Mouse (Mus musculus) kidney, adult 2 months (tissue): ENCODE results near the gene Cdh4. TPM values are rescaled to one million over a fixed set of nuclear protein-coding genes. Genes with fewer than 3 reads are reported as not detected.

Source experiments
- DNase-seq: peaks from one replicate; pipeline ENCODE4 v3.0.0; 2021
- H3K27ac ChIP-seq: fragments of 200-500 bp; 2 replicates; pipeline ENCODE4 v1.5.1; 2012; ENCODE audit warnings: low read depth, low read length, control low read depth, inconsistent platforms; ENCODE audit not compliant: insufficient read depth
- H3K27me3 ChIP-seq: fragments of 200-500 bp; replicated peaks from 2 replicates; pipeline ENCODE4 v1.6.1; 2012; ENCODE audit warnings: mild to moderate bottlenecking, moderate library complexity, low read length, inconsistent platforms; ENCODE audit not compliant: control insufficient read depth, insufficient read depth
- H3K36me3 ChIP-seq: fragments of 200-500 bp; 2 replicates; pipeline ENCODE4 v1.6.1; 2012; ENCODE audit warnings: mild to moderate bottlenecking, moderate library complexity, low read length, inconsistent platforms; ENCODE audit not compliant: control insufficient read depth, insufficient read depth
- H3K4me1 ChIP-seq: fragments of 200-500 bp; 2 replicates; pipeline ENCODE4 v1.6.1; 2011; ENCODE audit warnings: low read length; ENCODE audit not compliant: control insufficient read depth, insufficient read depth
- H3K4me3 ChIP-seq: fragments of 200-500 bp; 2 replicates; pipeline ENCODE4 v1.5.1; 2011; ENCODE audit warnings: mild to moderate bottlenecking, low read depth, low read length, control low read depth; ENCODE audit not compliant: insufficient read depth
- CTCF ChIP-seq: fragments of 200-500 bp; conservative IDR thresholded peaks from 2 replicates; pipeline ENCODE4 v1.5.1; 2011; ENCODE audit warnings: low read depth, mild to moderate bottlenecking, control low read depth, low read length, moderate library complexity, mixed read lengths; ENCODE audit not compliant: insufficient read depth, insufficient read length
- POLR2A ChIP-seq: fragments of 200-500 bp; IDR thresholded peaks from one replicate; pipeline ENCODE4 v1.6.1; 2011; ENCODE audit warnings: low read depth, low read length, control low read depth
- WGBS: fragments of 180-500 bp; shearing (Covaris S2); methylation state at CpG from one replicate; pipeline ENCODE4 v1.1.7; 2018; 5-methylcytosine and 5-hydroxymethylcytosine counted together
- polyA plus RNA-seq: library from polyadenylated mRNA; depleted of rRNA; stranded (reverse); fragments of >200 nt; gene quantifications from 2 replicates; pipeline ENCODE4 v1.2.3, GENCODE M21; 2012

Cdh4 gene
- polyA plus RNA-seq, 1 experiment, result 1.2 TPM

DNA sequence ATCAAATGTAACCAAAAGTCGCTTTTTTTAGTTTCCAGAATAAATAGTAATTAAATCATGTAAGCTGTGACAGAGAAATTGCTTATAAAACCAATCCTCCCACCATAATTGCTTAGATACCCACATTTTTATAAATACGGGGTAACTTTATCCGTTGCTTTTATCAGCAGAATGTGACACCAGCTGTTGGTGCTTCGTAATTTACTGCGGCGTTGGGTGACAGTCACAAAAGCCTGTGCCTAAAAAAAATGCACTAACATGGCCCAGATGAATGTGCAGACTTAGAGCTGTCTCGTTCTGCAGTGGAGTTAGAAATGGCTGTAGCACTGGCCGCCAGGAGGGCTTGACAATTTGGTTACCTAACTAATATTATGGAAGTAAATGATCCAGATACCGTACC is 337.0 kb downstream of the Cdh4 start:
- H3K27me3 ChIP-seq, result no peaks in the 10 kb centered on the region
- 69% methylated on average over 9 of the region's 9 CpGs for WGBS
- TF ChIP-seq POLR2A (no peak), CTCF (no peak)

DNA sequence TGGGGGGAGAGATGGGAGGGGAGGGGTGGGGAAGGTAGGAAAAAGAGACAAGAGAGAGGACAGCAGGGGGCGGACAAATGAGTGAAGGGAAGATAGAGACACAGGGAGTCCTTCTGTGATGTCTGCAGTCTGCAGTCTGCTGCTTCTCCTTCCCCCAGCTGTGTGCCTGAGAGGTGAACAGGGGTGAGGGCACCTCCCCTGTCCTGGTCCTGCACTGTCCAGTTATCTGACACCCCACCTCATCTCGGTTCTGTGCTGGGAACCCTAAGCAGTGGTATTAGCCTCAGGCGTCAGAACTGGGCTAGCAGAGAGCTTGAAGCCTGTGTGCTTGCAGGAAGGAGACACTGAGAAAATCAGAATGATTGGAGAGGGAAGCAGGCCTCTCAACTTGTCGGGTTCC is 338.7 kb downstream of the Cdh4 start:
- Histone ChIP-seq H3K27me3 (no peaks in the 10 kb centered on the region), H3K27ac (no peak overlapping the region), H3K4me1 (no peaks in the 10 kb centered on the region), H3K4me3 (no peak overlapping the region), H3K36me3 (no peaks in the 10 kb centered on the region)
- TF ChIP-seq CTCF (no peak), POLR2A (no peak)
- 67% methylated on average over 4 of the region's 4 CpGs for WGBS
- no peak for DNase-seq

More for the DNA sequence above, 337.0 kb downstream of the Cdh4 start:
- Histone ChIP-seq H3K4me3 (no peak overlapping the region), H3K27ac (no peak overlapping the region), H3K4me1 (peaks cover 3% of the 10 kb centered on the region), H3K36me3 (no peaks in the 10 kb centered on the region)
- no peak for DNase-seq

DNA sequence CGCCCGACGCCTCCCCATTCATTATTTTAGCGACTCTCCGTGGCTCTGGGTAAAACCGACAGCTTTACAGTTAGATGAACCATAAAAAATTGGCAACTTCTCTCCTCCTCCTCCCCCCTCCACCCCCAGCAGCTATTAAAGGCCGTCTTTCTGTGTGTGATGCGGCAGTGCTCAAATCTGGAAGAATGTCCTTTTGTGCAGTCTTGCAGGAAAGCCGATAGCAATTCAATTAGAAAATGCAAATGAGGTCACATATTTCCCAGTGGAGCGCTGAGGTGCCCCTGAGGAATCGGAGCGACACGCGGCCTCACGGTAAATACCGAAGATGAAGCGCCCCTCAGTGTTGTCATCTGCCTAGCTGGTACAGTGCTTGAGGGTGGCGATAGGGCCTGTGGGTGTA is 345.0 kb downstream of the Cdh4 start:
- H3K4me3 ChIP-seq, result no peak overlapping the region
- WGBS, result 29% methylated on average over 18 of the region's 18 CpGs
- no peaks in the 10 kb centered on the region for H3K4me1 ChIP-seq
- H3K27ac ChIP-seq, result no peak overlapping the region
- no peak for DNase-seq
- H3K36me3 ChIP-seq, result no peaks in the 10 kb centered on the region
- no peak for TF ChIP-seq CTCF
- no peak for TF ChIP-seq POLR2A
- no peaks in the 10 kb centered on the region for H3K27me3 ChIP-seq

DNA sequence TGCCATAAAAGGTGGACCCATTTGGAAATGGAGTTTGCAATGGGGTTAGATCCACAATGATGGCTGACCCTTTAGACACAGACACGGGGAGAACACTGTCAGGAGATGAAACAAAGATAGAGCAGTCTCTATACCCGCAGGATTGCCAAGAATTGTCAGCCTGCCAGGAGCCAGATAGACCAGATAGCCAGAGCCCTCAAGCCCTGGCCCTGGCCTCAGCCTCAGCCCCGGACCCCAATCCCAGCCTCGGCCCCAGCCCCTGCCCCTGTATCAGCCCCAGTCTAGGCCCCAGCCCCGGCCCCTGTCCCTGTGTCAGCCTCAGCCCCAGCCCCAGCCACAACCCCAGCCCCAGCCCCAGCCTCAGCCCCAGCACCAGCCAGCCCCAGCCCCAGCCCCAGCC is 345.6 kb downstream of the Cdh4 start:
- TF ChIP-seq POLR2A (no peak), CTCF (no peak)
- 88% methylated on average over 5 of the region's 5 CpGs for whole genome bisulfite sequencing
- H3K36me3 ChIP-seq, result no peaks in the 10 kb centered on the region
- no peak for DNase-seq
- no peak overlapping the region for H3K4me3 ChIP-seq
- H3K4me1 ChIP-seq, result no peaks in the 10 kb centered on the region
- no peaks in the 10 kb centered on the region for H3K27me3 ChIP-seq
- no peak overlapping the region for H3K27ac ChIP-seq

DNA sequence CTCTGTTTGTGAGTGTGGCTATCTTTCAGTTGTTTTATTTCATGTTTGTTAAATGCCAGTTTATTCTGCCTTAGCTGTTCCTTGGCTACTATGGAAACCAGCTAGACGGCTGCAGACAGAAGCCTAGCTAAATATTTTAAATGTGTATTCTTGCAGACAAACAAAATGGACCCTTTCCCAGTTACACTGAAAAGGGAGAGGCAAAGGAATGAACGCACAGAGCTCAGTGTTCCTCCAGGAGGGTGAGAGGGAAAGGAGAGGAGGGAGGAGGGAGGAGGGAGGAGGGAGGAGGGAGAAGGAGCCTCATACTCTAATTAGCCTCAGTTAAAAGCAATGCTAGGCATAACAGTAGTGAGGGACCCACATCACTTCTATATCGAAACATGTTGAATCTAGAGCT is 348.5 kb downstream of the Cdh4 start:
- Histone ChIP-seq H3K4me3 (no peak overlapping the region), H3K36me3 (no peaks in the 10 kb centered on the region), H3K27me3 (no peaks in the 10 kb centered on the region), H3K27ac (no peak overlapping the region), H3K4me1 (no peaks in the 10 kb centered on the region)
- TF ChIP-seq CTCF (no peak), POLR2A (no peak)
- 72% methylated on average over 3 of the region's 3 CpGs for WGBS
- DNase-seq, result no peak

DNA sequence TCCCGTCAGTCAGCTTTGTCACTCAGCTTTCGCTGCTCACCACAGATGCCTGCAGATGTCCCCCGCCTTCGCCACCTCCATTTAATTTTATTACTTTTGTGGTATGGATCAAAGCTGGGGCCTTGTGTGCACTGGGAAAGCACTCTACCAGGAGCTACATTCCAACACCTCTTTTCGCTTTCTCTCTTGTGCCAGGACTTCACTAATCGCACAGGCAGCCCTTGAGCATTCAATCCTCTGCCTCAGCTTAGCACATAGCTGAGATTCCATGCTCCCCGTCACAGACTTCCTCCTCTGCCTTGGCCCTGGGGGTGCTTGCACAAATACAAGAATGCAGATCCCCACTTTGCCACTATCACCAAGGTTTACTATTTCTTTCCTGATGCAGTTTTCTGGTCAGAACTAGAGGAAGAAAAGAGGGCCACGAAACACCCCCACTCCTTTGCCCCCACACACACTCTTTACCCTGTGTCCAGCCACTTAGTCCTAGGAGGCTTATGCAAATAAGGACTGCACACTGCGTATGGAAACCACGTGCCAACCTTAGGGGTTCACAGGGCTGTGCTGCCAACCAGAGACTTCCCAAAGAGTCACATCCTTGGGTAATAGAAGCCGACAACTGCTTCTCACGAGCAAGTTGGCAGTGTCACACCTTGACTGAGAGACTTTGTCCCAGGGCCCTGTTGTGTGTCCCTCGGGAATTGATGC is 350.3 kb downstream of the Cdh4 start:
- TF ChIP-seq CTCF (no peak), POLR2A (no peak)
- Histone ChIP-seq H3K27ac (no peak overlapping the region), H3K27me3 (no peaks in the 10 kb centered on the region), H3K4me3 (no peak overlapping the region), H3K36me3 (no peaks in the 10 kb centered on the region), H3K4me1 (no peaks in the 10 kb centered on the region)
- DNase-seq, result no peak
- WGBS, result 63% methylated on average over 13 of the region's 13 CpGs

DNA sequence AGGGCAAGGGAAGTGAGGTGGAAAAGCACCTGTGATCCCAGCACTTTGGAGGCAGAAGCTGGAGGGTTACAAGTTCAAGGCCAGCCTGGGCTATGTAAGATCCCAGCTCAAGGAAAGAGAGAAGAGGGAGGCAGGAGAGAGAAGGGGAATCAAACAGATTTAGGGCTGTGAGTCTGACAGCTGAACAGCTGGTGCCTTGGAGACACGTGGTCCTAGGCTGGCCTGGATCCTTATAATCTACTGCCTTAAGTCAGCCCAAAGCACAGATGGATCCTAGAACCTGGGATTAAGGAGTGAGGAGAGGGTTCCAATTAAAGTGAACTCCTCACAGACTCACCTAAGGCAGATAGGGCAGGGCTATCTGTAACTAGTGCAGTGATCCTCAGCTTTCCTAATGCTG is 352.1 kb downstream of the Cdh4 start:
- DNase-seq, result no peak
- Histone ChIP-seq H3K4me1 (no peaks in the 10 kb centered on the region), H3K27ac (no peak overlapping the region), H3K27me3 (no peaks in the 10 kb centered on the region), H3K36me3 (no peaks in the 10 kb centered on the region), H3K4me3 (no peak overlapping the region)
- 59% methylated on average over 1 of the region's 1 CpGs for WGBS
- no peak for TF ChIP-seq POLR2A
- TF ChIP-seq CTCF, result no peak
